Mouse (Mus musculus) intestine, embryonic 14.5 days (tissue): Measurements from ENCODE around the gene Dab2ip. TPM values are rescaled to one million over a fixed set of nuclear protein-coding genes. Genes with fewer than 3 reads are reported as not detected.

Experiments used
- ATAC-seq: fragments of 200-750 bp; cut with Nextera tagmentation; replicated peaks from 2 replicates; pipeline ENCODE4 v1.8.0; 2017; ENCODE audit warnings: low read depth, moderate number of reproducible peaks, moderate TSS enrichment, moderate library complexity; ENCODE audit not compliant: low FRiP score, low TSS enrichment
- DNase-seq: peaks from one replicate; pipeline ENCODE4 v3.0.0-alpha.2; 2018; ENCODE audit warnings: low spot score
- H3K27ac ChIP-seq: fragments of 300-500 bp; sonication (generic); 2 replicates; pipeline ENCODE4 v1.5.1; 2014; ENCODE audit warnings: low read depth, mild to moderate bottlenecking, control low read depth
- H3K27me3 ChIP-seq: fragments of 300-500 bp; sonication (generic); replicated peaks from 2 replicates; pipeline ENCODE4 v1.6.1; 2014; ENCODE audit warnings: low read length, control low read depth; ENCODE audit not compliant: control insufficient read depth, insufficient read depth
- H3K36me3 ChIP-seq: fragments of 300-500 bp; sonication (generic); 2 replicates; pipeline ENCODE4 v1.6.1; 2014; ENCODE audit warnings: low read length, control low read depth; ENCODE audit not compliant: control insufficient read depth, insufficient read depth
- H3K4me1 ChIP-seq: fragments of 300-500 bp; sonication (generic); replicated peaks from 2 replicates; pipeline ENCODE4 v1.6.1; 2014; ENCODE audit warnings: low read length, control low read depth, mixed read lengths; ENCODE audit not compliant: control insufficient read depth, insufficient read depth
- H3K4me2 ChIP-seq: fragments of 300-500 bp; sonication (generic); 2 replicates; pipeline ENCODE4 v1.6.1; 2014; ENCODE audit warnings: low read length
- H3K4me3 ChIP-seq: fragments of 300-500 bp; sonication (generic); 2 replicates; pipeline ENCODE4 v1.5.1; 2014; ENCODE audit warnings: low read depth, low read length, control low read depth, mixed read lengths
- H3K9ac ChIP-seq: fragments of 300-500 bp; sonication (generic); 2 replicates; pipeline ENCODE4 v1.6.1; 2014; ENCODE audit warnings: mild to moderate bottlenecking, low read length
- H3K9me3 ChIP-seq: fragments of 300-500 bp; sonication (generic); 2 replicates; pipeline ENCODE4 v1.6.1; 2016; ENCODE audit warnings: low read length, control low read depth; ENCODE audit not compliant: control insufficient read depth
- WGBS: fragments of 180-500 bp; shearing (Covaris S2); extraction: QIAGEN DNeasy Blood & Tissue Kit; methylation state at CpG from one replicate; pipeline ENCODE4 v1.1.7; 2014; 5-methylcytosine and 5-hydroxymethylcytosine counted together
- polyA plus RNA-seq: library from polyadenylated mRNA; unstranded; fragments of >200 nt; fragmentation: Nextera tagmentation; extraction: Ambion mirVana; gene quantifications from 2 replicates; pipeline ENCODE4 v1.2.1, GENCODE M21; 2014

Dab2ip gene
- polyA plus RNA-seq, 1 experiment from 2014 or later, result 47.8 TPM

- H3K4me1 ChIP-seq, result peaks cover 58% of the 10 kb centered on the region
Measured at GRCm38 (mm10) chr2:35619532-35619931, 61.5 kb downstream of the Dab2ip start.

GRCm38 (mm10) chr2:35620364-35621224 lies 62.5 kb downstream of the Dab2ip start:
- peak; percentile 67 for ATAC-seq
- H3K4me3 ChIP-seq, result peak overlapping the region; percentile 20

More at GRCm38 (mm10) chr2:35619532-35619931, 61.5 kb downstream of the Dab2ip start:
- peak overlapping the region; percentile 52; the same call in 1 of the 2 replicates for H3K4me2 ChIP-seq
- WGBS, result 27% methylated on average over 2 of the region's 2 CpGs
- H3K4me3 ChIP-seq, result no peak overlapping the region
- no peaks in the 10 kb centered on the region for H3K36me3 ChIP-seq
- ATAC-seq (no peak), DNase-seq (no peak)
- no peaks in the 10 kb centered on the region for H3K9me3 ChIP-seq
- peak overlapping the region; percentile 77 for H3K27ac ChIP-seq
- H3K9ac ChIP-seq, result peak overlapping the region; percentile 20; the same call in 1 of the 2 replicates
- H3K27me3 ChIP-seq, result no peaks in the 10 kb centered on the region

GRCm38 (mm10) chr2:35621225-35621519 lies 63.1 kb downstream of the Dab2ip start:
- DNase-seq (no peak), ATAC-seq (no peak)
- peak overlapping the region; percentile 78 for H3K27ac ChIP-seq
- H3K9me3 ChIP-seq, result no peaks in the 10 kb centered on the region
- no peak overlapping the region for H3K9ac ChIP-seq
- 76% methylated on average over 2 of the region's 2 CpGs for WGBS
- peaks cover 70% of the 10 kb centered on the region for H3K4me1 ChIP-seq
- 0 out of 2 replicates have a peak, but pooled peaks cover 12% of the 10 kb centered on the region for H3K36me3 ChIP-seq
- no peaks in the 10 kb centered on the region for H3K27me3 ChIP-seq
- peak overlapping the region; percentile 81 for H3K4me3 ChIP-seq
- peak overlapping the region; percentile 79; the same call in 1 of the 2 replicates for H3K4me2 ChIP-seq

More at GRCm38 (mm10) chr2:35620364-35621224, 62.5 kb downstream of the Dab2ip start:
- 0 out of 2 replicates have a peak, but pooled peaks cover 9% of the 10 kb centered on the region for H3K36me3 ChIP-seq
- H3K4me1 ChIP-seq, result peaks cover 64% of the 10 kb centered on the region
- H3K27ac ChIP-seq, result peak overlapping the region; percentile 77
- peak overlapping the region; percentile 52 for H3K4me2 ChIP-seq
- H3K9ac ChIP-seq, result no peak overlapping the region
- no peaks in the 10 kb centered on the region for H3K9me3 ChIP-seq
- no peak for DNase-seq
- H3K27me3 ChIP-seq, result no peaks in the 10 kb centered on the region
- 20% methylated on average over 7 of the region's 7 CpGs for WGBS

- ATAC-seq, result peak; percentile 80
- H3K9me3 ChIP-seq, result no peaks in the 10 kb centered on the region
- WGBS, result under 1% methylated on average over 41 of the region's 41 CpGs
Measured at GRCm38 (mm10) chr2:35621796-35622195, 63.7 kb downstream of the Dab2ip start.

GRCm38 (mm10) chr2:35622261-35623103 lies 64.4 kb downstream of the Dab2ip start:
- H3K4me3 ChIP-seq, result peak overlapping the region; percentile 81
- H3K9me3 ChIP-seq, result no peaks in the 10 kb centered on the region
- WGBS, result 2% methylated on average over 20 of the region's 20 CpGs
- DNase-seq, result peak; percentile 75
- peak overlapping the region; percentile 79 for H3K4me2 ChIP-seq
- H3K27me3 ChIP-seq, result no peaks in the 10 kb centered on the region
- H3K27ac ChIP-seq, result peak overlapping the region; percentile 78
- 0 out of 2 replicates have a peak, but pooled peaks cover 18% of the 10 kb centered on the region for H3K36me3 ChIP-seq
- peaks cover 78% of the 10 kb centered on the region for H3K4me1 ChIP-seq
- ATAC-seq, result no peak; the same call in 1 of the 2 replicates
- peak overlapping the region; percentile 85 for H3K9ac ChIP-seq

More at GRCm38 (mm10) chr2:35621796-35622195, 63.7 kb downstream of the Dab2ip start:
- Histone ChIP-seq H3K4me2 (peak overlapping the region; percentile 79), H3K9ac (peak overlapping the region; percentile 85), H3K4me1 (peaks cover 76% of the 10 kb centered on the region), H3K4me3 (peak overlapping the region; percentile 81), H3K27ac (peak overlapping the region; percentile 78), H3K36me3 (0 out of 2 replicates have a peak, but pooled peaks cover 15% of the 10 kb centered on the region), H3K27me3 (no peaks in the 10 kb centered on the region)
- DNase-seq, result peak; percentile 85

- 0 out of 2 replicates have a peak, but pooled peaks cover 18% of the 10 kb centered on the region for H3K36me3 ChIP-seq
- H3K27ac ChIP-seq, result 0 out of 2 replicates have a peak overlapping the region, but pooled peaks have one; percentile 22
- no peaks in the 10 kb centered on the region for H3K9me3 ChIP-seq
- 27% methylated on average over 4 of the region's 4 CpGs for WGBS
- no peak for DNase-seq
- peak overlapping the region; percentile 79 for H3K4me2 ChIP-seq
- peaks cover 80% of the 10 kb centered on the region for H3K4me1 ChIP-seq
- no peaks in the 10 kb centered on the region for H3K27me3 ChIP-seq
- no peak for ATAC-seq
- H3K4me3 ChIP-seq, result peak overlapping the region; percentile 81
- H3K9ac ChIP-seq, result peak overlapping the region; percentile 85
Measured at GRCm38 (mm10) chr2:35623104-35623377, 65.0 kb downstream of the Dab2ip start.

- no peak for ATAC-seq
- H3K27me3 ChIP-seq, result no peaks in the 10 kb centered on the region
- peak overlapping the region; percentile 79 for H3K4me2 ChIP-seq
- peak overlapping the region; percentile 85 for H3K9ac ChIP-seq
- DNase-seq, result no peak
- peaks cover 80% of the 10 kb centered on the region for H3K4me1 ChIP-seq
- WGBS, result 31% methylated on average over 12 of the region's 12 CpGs
- no peaks in the 10 kb centered on the region for H3K9me3 ChIP-seq
- H3K36me3 ChIP-seq, result 0 out of 2 replicates have a peak, but pooled peaks cover 18% of the 10 kb centered on the region
- H3K4me3 ChIP-seq, result peak overlapping the region; percentile 81
- 0 out of 2 replicates have a peak overlapping the region, but pooled peaks have one; percentile 22 for H3K27ac ChIP-seq
Measured at GRCm38 (mm10) chr2:35623431-35624148, 65.5 kb downstream of the Dab2ip start.
